Mouse (Mus musculus): Measurements from ENCODE around the gene Slc22a17. TPM values are rescaled to one million over a fixed set of nuclear protein-coding genes. Genes with fewer than 3 reads are reported as not detected.
"Not testable (repeated sequence)": the region's sequence is repeated elsewhere in the genome, so short reads cannot be mapped to it uniquely, and the experiment has no call there.

Slc22a17 gene
- total RNA-seq (2014; fragmentation: Nextera tagmentation) = 1.4 and 2.8 TPM in 2 replicates
- 0.52 and 0.77 TPM in 2 replicates for total RNA-seq (2017)

DNA sequence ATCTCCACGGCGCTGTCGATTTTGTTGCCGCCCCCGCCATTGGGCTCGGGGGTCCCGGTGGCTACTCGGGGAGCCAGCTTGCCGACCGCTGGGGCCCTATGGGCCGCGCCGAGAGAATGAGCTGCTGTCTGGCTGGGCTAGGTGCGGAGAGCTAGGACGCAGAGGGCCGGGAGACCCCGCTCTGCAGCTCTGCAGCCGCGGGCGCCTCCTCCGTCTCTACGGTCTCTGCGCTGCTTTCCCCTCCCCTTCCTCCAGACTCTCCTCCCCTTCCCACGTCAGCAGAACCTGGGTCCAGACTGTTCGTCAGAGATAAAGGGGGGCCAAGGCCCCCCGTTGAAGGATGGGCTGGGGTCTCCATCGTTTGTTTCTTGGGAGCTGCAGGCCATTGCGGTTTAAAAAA is at the start of gene Slc22a17:
Gene Slc22a17 (minus strand): TSS at position 247 of the 400 bp plus-strand sequence.
- ATAC-seq (replicated peaks; ENCODE audit: poor library complexity, severe bottlenecking) = peak; percentile 51; the same call in 1 of the 2 replicates

GRCm38 (mm10) chr14:54962714-54963113 is 49.8 kb upstream of the Slc22a17 start:
- no peak for ATAC-seq (replicated peaks; ENCODE audit: poor library complexity, severe bottlenecking)

DNA sequence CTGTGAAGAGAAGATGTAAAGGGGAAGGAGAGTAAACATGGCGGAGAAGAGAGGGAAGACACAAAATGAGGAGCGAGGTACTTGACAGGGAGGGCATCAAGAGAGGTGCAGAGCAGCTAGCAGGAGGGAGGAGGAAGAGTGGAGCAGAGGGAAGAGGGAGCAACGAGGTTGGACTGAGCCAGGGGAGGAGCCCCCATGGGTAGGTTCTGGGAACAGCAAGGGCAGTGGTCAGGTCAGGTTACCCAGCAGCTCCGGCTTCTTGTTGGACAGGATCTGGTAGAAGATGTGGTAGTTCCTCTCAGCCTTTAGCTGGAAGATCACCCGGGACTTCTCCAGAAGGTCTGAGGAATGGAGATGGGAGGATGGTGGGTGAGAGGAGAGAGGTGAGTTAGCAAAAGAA is 48.6 kb upstream of the Slc22a17 start:
- no peak for ATAC-seq (replicated peaks; ENCODE audit: poor library complexity, severe bottlenecking)

DNA sequence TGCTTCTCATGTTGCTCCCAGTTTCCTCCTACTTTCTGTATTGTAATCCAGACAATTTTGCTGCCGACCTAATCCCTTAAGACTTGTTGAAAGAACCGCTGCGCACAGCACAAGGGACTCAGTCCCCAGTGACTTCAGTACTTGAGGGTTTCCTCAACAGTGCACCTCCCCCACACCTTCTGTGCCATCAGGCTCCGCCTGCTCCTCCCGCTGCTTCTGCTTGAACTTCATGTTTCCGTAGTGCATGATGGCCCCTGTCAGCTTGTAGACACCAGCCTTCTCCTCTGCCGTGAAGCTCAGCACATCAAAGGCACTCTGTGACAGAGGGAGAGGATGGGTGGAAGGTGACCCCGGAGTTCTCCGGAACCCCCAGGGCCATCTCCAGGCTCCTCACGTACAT is 47.8 kb upstream of the Slc22a17 start:
- ATAC-seq (replicated peaks; ENCODE audit: poor library complexity, severe bottlenecking) = peak; percentile 20; the same call in 1 of the 2 replicates

DNA sequence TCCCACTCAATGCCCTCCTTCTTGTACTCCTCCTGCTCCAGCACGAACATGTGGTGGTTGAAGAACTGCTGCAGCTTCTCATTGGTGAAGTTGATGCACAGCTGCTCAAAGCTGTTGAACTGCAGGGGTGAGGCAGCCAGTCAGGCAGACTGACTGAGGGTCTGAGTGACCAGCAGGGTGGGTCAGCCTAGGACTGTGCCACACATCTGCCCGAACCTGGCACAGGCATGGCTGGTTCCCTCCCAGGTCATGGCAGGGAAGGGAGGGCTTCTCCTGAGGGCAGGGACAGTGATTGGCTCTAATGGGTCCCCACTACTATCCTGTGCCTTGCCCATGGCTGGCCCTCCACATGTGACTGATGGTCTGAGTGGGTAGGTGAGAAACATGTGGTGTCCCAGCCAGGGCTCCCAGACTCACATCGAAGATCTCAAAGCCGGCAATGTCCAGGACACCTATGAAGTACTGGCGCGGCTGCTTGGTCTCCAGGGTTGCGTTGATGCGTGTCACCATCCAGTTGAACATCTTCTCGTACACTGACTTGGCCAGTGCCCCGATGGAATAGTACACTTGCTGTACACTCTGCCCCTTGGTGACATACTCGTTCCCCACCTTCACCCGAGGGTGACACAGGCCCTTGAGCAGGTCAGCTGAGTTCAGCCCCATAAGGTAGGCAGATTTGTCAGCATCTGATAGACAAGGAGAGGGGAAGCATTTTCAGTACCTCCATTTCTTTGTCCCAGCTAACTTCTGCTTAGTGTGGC is 47.1 kb upstream of the Slc22a17 start:
- not testable (repeated sequence) for ATAC-seq (replicated peaks; ENCODE audit: poor library complexity, severe bottlenecking)

DNA sequence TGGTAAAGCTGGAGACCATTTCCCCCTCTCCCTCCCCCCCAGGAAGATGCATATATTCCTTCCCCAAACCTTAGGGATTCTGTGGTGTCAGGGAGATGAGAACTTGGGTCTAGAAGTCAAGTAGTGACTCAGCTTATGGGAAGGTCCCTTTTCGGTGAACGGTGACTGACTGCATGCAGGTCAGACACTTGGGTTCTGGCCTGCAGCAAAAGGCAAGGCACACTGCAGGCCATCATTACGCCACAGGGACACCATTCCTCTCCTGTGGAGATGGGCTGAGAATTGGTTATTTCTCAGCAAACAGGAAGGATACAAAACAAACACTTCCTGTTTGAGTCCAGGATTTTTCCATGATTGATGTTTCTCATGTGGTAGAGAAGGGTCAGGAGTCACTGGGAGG is 46.3 kb upstream of the Slc22a17 start:
- ATAC-seq (replicated peaks; ENCODE audit: poor library complexity, severe bottlenecking) = no peak

GRCm38 (mm10) chr14:54958503-54958902 is 45.6 kb upstream of the Slc22a17 start:
- ATAC-seq (replicated peaks; ENCODE audit: poor library complexity, severe bottlenecking) = no peak

GRCm38 (mm10) chr14:54956533-54956932 is 43.6 kb upstream of the Slc22a17 start:
- ATAC-seq (replicated peaks; ENCODE audit: poor library complexity, severe bottlenecking) = no peak

DNA sequence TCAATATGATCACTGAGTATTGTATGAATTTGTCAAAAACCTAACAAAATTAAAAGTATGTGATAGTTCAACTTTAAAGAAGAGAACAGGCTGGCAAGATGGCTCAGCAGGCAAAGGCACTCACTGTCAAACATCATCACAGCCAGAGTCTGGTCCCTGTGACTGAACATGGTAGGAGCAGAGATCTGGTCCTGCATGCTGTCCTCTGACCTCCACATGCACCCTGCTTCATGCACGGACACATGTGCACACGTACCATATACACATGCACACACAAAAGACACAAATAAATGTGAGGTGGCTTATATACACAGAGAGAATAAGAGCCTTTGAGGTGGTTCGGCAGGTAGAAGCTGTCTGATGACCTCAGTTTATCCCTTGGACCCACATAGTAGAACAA is 42.5 kb upstream of the Slc22a17 start:
- ATAC-seq (replicated peaks; ENCODE audit: poor library complexity, severe bottlenecking) = no peak

GRCm38 (mm10) chr14:54954474-54954873 is 41.5 kb upstream of the Slc22a17 start:
- no peak for ATAC-seq (replicated peaks; ENCODE audit: poor library complexity, severe bottlenecking)

DNA sequence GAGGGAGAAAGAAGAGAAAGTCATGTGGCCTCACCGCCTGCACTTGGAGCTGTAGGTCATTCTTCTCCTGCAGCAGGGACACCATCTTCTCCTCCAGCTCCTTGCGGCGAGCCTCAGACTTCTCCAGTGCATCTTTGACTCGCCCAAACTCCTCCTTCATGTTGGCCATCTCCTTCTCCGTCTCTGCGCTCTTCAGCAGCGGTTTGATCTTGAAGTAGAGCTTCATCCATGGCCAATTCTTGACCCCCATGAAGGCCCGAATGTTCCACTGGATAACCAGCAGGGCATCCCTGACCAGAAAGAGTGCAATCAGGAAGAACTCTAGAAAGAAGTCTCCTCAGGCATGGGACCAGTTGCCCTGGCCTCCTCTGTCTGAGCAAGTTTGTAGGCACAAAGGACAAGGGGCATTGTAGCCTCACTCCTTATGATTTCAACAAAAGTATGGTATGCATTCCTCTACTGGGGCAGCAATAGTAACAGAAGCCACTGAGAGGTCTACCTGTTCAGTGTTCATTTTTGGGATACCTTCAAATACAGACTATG is 40.8 kb upstream of the Slc22a17 start:
- ATAC-seq (replicated peaks; ENCODE audit: poor library complexity, severe bottlenecking) = no peak

- no peak for ATAC-seq (replicated peaks; ENCODE audit: poor library complexity, severe bottlenecking)
These were observed 38.7 kb upstream of the Slc22a17 start for GRCm38 (mm10) chr14:54951587-54951986.

DNA sequence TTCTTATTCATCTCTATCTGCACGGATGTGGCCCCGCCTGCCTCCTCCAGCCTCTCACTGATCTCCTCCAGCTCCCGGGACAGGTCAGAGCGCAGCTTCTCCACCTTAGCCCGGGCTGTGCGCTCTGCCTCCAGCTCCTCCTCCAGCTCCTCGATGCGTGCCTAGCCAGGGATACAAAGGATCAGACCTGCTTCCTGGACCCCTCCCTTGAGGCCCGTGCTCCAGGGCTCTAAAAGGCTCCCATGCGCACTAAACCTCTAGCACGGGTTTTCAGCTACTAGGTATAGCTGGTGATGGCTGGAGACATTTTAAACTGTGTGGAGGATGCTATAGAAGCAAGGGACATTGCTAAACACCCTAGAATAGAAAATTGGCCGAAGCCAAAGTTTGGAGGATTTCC is 37.6 kb upstream of the Slc22a17 start:
- ATAC-seq (replicated peaks; ENCODE audit: poor library complexity, severe bottlenecking) = no peak

- no peak for ATAC-seq (replicated peaks; ENCODE audit: poor library complexity, severe bottlenecking)
These were observed 35.8 kb upstream of the Slc22a17 start for GRCm38 (mm10) chr14:54948781-54949180.

GRCm38 (mm10) chr14:54947008-54947407 is 34.1 kb upstream of the Slc22a17 start:
- not testable (repeated sequence) for ATAC-seq (replicated peaks; ENCODE audit: poor library complexity, severe bottlenecking)

DNA sequence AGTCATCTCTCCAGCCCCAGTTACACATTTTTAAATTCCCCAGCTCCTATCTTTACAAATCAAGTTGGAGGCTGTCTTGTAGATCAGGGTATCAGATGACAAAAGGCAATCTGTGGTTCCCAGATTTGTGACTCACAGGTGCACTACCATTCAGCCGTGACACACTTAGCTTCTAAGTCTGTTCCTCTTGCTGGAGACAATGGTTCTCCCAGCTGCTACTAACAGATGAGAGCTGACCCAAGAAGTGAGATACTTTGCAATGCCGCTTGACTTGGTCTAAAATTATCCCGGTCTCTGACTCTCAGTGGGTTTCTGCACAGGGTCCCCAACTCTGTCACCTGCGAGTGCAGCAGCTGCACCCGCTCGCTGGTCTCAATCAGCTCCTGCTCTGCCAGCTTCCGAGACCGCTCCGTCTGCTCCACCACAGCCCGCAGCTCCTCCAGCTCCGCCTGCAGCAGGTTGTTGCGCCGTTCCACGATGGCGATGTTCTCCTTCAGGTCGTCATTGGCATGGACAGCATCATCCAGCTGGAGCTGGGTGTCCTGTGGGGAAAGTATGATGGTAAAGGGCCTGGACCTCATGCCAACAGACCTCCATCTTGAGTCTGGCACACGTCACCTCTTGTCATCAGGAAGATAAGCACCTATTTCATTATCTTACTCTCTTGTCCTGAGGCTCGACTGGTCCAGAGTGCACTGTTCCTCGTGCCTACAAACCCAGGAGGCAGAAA is 33.2 kb upstream of the Slc22a17 start:
- no peak for ATAC-seq (replicated peaks; ENCODE audit: poor library complexity, severe bottlenecking)

GRCm38 (mm10) chr14:54944939-54945338 is 32.0 kb upstream of the Slc22a17 start:
- no peak for ATAC-seq (replicated peaks; ENCODE audit: poor library complexity, severe bottlenecking)

DNA sequence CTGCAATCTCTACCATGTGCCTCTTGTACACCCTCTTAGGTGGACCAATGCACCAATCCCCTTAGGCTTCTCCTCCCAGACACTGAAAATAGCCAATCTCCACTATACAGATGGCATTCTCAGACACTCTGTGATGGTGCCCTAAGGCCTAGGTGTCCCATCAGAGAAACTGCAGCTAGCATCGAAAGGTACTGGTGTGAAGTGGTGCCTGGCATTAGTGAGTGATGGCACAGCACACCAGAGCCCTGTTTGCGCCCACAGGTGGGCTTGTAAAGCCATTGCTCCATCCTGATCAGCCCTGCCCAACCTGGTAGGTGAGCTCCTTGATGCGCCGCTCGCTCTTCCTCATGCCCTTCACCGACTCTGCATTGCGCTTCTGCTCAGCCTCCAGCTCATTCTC is 31.0 kb upstream of the Slc22a17 start:
- no peak for ATAC-seq (replicated peaks; ENCODE audit: poor library complexity, severe bottlenecking)

DNA sequence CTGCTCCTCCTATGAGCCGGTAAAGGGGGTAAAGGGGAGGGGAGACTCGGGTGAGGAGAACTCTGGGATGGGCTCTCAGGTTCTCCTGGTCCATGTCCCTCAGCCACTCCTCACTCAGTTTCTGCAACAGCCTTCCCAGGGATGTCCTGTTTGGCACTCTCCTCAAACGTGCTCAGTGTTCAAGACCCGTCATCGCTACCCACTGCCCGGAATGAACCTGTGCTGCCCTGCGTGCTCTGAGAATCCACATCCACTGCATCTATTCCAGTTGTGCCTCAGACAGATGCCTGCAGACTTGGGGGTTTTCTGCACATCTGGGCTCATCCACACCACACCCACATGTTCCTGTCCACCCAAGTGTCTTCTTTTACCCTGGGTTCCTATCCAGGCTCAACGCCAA is 29.5 kb upstream of the Slc22a17 start:
- ATAC-seq (replicated peaks; ENCODE audit: poor library complexity, severe bottlenecking) = no peak

- no peak for ATAC-seq (replicated peaks; ENCODE audit: poor library complexity, severe bottlenecking)
These were observed 28.4 kb upstream of the Slc22a17 start for GRCm38 (mm10) chr14:54941024-54941978.
